Mouse (Mus musculus): ENCODE results near the gene Ebp. TPM values are rescaled to one million over a fixed set of nuclear protein-coding genes. Genes with fewer than 3 reads are reported as not detected.
A peak's percentile ranks its signal among the peaks of the same experiment; 100 is the strongest.

Ebp gene
- 10 to 100 TPM; 19.0 to 24.7 TPM for total RNA-seq (2021)
- long read RNA-seq, experiment 1, transcript Ebp-201 (5 exons, 1,743 nt): major isoform, 19 of 19 reads
- long read RNA-seq, experiment 1, partial matches to known transcripts: 0 of 19 reads
- long read RNA-seq, experiment 1, other reads (novel, unspliced or antisense): 0 of 19 reads
- long read RNA-seq, experiment 2, transcript Ebp-201 (5 exons, 1,743 nt): major isoform, 22 of 24 reads
- long read RNA-seq, experiment 2, partial matches to known transcripts: 0 of 24 reads
- long read RNA-seq, experiment 2, other reads (novel, unspliced or antisense): 2 of 24 reads

GRCm38 (mm10) chrX:8193419-8193723 lies at the start of gene Ebp:
TSS of gene Ebp (minus strand) at chrX:8193512.
- DNase-seq: no peak
- intact Hi-C loops (cut with DNase I): loop anchor here (5.0 kb wide), 1 partner anchor 59 kb away; the partner anchor contains the start of gene Ftsj1

GRCm38 (mm10) chrX:8238804-8239395 lies 45.6 kb upstream of the Ebp start:
- intact Hi-C loops (cut with DNase I): no loop called here
- no peak for DNase-seq

GRCm38 (mm10) chrX:8236704-8237103 lies 43.4 kb upstream of the Ebp start:
- no peak for DNase-seq

GRCm38 (mm10) chrX:8233602-8234001 lies 40.3 kb upstream of the Ebp start:
- intact Hi-C loops (cut with DNase I): no loop called here

More at GRCm38 (mm10) chrX:8236704-8237103, 43.4 kb upstream of the Ebp start:
- intact Hi-C loops (cut with DNase I): no loop called here

GRCm38 (mm10) chrX:8230272-8230671 lies 37.0 kb upstream of the Ebp start:
- intact Hi-C loops (cut with DNase I): no loop called here
- DNase-seq: no peak

More at GRCm38 (mm10) chrX:8233602-8234001, 40.3 kb upstream of the Ebp start:
- no peak for DNase-seq

GRCm38 (mm10) chrX:8223473-8223872 lies 30.2 kb upstream of the Ebp start:
- DNase-seq: no peak
- intact Hi-C loops (cut with DNase I): no loop called here

- intact Hi-C loops (cut with DNase I): no loop called here
- no peak for DNase-seq
Observed at GRCm38 (mm10) chrX:8222678-8223421, 29.5 kb upstream of the Ebp start.

GRCm38 (mm10) chrX:8222296-8222677 lies 29.0 kb upstream of the Ebp start:
- DNase-seq: no peak
- intact Hi-C loops (cut with DNase I): no loop called here

GRCm38 (mm10) chrX:8219651-8220050 lies 26.3 kb upstream of the Ebp start:
- intact Hi-C loops (cut with DNase I): no loop called here
- no peak for DNase-seq

- intact Hi-C loops (cut with DNase I): no loop called here
- DNase-seq: no peak
Observed at GRCm38 (mm10) chrX:8218114-8218513, 24.8 kb upstream of the Ebp start.

- intact Hi-C loops (cut with DNase I): no loop called here
- no peak for DNase-seq
Observed at GRCm38 (mm10) chrX:8217383-8217782, 24.1 kb upstream of the Ebp start.

GRCm38 (mm10) chrX:8211490-8212207 lies 18.3 kb upstream of the Ebp start:
- DNase-seq: no peak
- intact Hi-C loops (cut with DNase I): no loop called here

GRCm38 (mm10) chrX:8209720-8210119 lies 16.4 kb upstream of the Ebp start:
- DNase-seq: no peak

GRCm38 (mm10) chrX:8207224-8207623 lies 13.9 kb upstream of the Ebp start:
- DNase-seq: no peak
- intact Hi-C loops (cut with DNase I): no loop called here

More at GRCm38 (mm10) chrX:8209720-8210119, 16.4 kb upstream of the Ebp start:
- intact Hi-C loops (cut with DNase I): no loop called here

GRCm38 (mm10) chrX:8206694-8207197 lies 13.4 kb upstream of the Ebp start:
- no peak for DNase-seq
- intact Hi-C loops (cut with DNase I): no loop called here

GRCm38 (mm10) chrX:8206015-8206693 lies 12.8 kb upstream of the Ebp start, which contains the start of gene Porcn:
TSS of gene Porcn (minus strand) at chrX:8206525.
- peak; percentile 81 to 82 for DNase-seq
- intact Hi-C loops (cut with DNase I): no loop called here

- DNase-seq: no peak
- intact Hi-C loops (cut with DNase I): no loop called here
Observed at GRCm38 (mm10) chrX:8205551-8205950, 12.2 kb upstream of the Ebp start.

GRCm38 (mm10) chrX:8205088-8205487 lies 11.8 kb upstream of the Ebp start:
- DNase-seq: no peak
- intact Hi-C loops (cut with DNase I): no loop called here

- DNase-seq: no peak
- intact Hi-C loops (cut with DNase I): no loop called here
Observed at GRCm38 (mm10) chrX:8204076-8204475, 10.8 kb upstream of the Ebp start.

- DNase-seq: no peak
- intact Hi-C loops (cut with DNase I): no loop called here
Observed at GRCm38 (mm10) chrX:8203105-8203504, 9.8 kb upstream of the Ebp start.

All from heart, postnatal 14 days (tissue).